Mouse (Mus musculus): Measurements from ENCODE around the gene Neurod1.

Neurod1 gene

DNA sequence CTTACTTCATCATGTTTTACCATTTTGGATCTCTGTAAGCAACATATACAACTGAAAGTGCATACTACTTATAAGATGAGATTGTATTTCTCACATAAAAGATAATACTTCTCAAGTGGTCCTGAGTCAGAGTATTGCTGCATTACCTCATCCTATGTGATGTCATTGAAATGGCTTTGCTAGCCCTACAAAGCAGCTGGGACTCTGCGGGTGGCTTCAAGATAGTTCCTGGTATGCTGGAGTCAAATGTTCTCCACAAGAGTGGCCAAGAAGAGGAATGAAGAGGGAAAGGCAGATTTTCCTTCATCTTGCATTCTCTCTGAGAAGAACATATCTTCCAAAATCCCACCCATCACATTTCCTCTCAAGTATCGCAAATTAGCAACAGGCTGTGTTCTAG, 13.2 kb downstream of the Neurod1 start:
- DNase-seq (ENCODE audit: low spot score): no peak

DNA sequence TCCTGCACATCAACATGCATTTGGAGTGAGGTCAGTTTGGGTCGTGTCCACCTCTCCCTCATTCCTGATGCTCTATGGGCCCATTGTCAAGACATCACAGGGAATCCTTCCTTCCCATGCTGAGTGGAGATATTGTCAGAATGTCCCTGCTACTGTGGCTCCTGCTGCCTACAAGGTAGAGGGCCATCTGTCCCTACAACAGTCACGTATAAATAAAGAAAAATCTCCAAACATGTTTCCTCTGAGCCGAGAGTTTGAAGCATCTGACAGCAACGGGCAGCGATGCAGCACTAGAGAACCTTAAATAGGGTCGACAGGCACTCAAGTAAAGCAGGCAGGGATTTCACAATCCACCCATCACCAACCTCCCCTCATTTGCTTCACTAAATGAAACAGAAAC, 13.6 kb downstream of the Neurod1 start:
- DNase-seq (ENCODE audit: low spot score): no peak

DNA sequence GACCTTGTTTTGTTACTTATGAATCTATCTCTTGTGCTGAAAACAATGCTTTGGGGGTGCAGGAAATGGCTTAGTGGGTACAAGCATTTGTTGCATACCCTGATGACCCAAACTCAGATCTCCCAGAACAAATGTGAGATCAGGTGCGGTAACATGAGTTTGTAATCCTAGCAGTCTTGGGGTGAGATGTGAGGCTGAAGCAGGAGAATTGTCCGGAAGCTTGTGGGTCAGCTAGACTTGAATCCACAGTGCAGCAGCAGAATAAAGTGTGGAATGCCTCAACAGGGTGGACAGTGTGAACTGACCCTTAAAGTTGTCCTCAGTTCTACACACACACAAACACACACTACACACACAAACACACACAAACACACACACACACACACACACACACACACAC, 14.3 kb downstream of the Neurod1 start:
- DNase-seq (ENCODE audit: low spot score): no peak

DNA sequence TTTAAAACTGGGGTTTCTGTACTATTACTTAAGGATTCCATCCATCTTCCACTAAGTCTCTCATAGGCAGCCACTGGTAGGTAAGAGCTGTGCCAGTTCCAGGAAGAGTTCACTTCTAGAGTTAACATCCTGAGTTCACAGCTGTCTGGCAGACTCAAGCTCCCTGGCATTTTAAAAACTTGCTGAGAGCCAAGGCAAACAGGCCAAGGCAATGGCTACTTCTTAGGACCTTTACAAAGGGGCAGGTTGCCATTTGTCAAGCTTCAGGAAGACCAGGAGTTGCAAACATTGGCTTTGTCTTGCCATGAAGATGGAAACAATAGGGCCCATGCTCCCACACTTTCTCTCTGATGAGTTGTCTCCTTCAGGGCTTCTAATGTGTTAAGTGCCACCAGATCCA, 26.5 kb downstream of the Neurod1 start:
- DNase-seq (ENCODE audit: low spot score): no peak

DNA sequence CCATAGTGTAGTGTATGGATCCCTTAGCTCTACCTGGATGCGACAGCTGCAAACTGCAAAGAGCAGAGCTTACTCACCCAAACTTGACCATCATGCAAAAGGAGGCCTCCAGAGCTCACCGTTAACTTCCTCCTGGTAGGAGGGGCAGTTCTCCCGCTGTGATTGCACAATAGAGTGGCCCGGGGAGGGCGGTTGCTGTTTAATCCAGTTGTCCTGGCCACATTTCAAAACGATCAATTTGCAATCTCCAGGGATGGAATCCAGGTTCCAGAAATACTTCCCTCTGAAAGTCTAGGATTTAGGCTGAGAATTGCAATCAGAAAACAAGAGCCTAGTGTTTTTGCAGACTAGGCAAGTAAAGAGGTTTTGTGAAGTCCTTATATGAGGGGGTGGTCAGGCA, 26.9 kb downstream of the Neurod1 start:
- DNase-seq (ENCODE audit: low spot score): no peak

DNA sequence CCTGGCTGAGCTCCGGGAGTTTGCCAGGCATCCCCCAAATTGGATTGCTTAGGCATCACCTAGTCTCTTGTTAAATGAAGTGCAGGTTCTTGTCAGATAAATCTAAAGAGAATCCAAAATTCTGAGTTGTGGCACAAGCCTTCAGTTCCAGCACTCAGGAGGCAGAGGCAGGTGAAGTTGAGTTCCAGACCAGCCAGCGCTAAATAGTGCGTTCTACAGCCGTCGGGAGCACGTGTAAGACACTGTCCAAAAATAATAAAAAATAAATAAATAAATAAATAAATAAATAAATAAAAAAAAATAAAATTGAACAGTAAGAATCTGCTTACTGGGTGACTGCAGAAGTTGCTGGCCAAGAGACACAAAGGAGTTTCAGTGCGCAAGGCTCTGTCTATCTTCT, 27.4 kb downstream of the Neurod1 start:
- DNase-seq (ENCODE audit: low spot score): no peak

DNA sequence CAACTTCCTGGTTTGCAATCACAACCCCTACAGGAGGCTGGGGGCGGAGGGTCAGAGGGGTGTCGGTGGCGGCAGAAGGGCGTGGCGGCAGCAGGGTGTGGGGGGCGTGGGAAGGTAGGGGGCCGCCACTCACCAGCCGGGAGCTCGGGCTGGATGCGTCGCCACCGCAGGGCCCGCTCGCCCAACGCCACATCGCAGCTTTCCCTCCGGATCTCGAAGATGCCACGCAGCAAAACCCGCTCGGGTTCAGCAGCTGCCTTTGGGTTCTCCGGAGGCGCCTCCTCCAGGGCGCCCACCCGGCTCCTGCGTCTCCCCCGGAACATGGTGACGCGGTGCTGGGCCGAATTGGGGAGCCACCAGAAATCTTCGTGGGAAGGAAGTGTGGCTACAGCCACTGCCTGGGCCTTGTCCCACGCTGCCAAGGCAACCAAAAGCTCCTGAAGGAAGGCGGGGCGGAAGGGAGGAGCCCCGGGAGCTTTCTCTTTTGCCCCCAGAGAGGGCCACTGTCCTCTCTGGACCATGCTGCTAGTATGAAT, 27.9 kb downstream of the Neurod1 start:
- peak; percentile 6 for DNase-seq (ENCODE audit: low spot score)

DNA sequence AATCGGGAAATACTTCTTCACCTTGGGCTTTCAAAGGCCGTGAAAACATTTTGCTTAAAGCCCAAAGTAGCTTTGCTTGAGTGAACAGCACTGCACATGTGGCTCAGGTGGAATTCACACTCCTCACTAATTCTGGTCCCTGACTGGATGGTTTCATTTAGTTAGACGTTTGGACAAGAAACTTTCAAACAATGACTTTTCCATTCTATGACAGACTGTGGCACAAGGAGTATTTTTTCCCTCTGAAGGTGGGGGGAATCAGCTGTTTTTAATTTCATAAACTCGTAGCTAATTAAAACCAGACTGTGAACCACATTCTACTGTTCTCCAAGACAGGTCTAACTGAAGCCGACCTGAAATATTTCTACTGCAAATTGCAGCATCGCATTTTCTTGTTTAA, 28.5 kb downstream of the Neurod1 start:
- DNase-seq (ENCODE audit: low spot score): no peak

DNA sequence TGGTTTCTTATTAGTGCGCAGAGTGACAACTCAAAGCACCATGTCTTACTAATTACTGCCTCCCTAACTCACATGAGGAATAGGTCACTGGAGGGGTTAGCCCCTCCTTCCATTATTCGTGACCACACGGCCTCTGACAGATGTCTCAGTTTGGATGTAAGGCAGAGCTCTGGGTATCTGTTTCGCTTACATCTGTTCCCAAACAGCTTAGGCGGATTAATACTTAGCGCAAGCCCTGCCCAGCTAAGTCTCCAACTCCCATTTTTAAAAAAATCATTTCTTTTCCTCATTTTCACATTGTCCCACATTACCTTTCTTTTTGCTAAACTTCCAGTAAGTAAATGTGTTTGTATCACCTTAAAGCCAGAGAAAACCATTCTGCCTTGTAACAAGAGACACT, 34.9 kb downstream of the Neurod1 start:
- DNase-seq (ENCODE audit: low spot score): no peak

DNA sequence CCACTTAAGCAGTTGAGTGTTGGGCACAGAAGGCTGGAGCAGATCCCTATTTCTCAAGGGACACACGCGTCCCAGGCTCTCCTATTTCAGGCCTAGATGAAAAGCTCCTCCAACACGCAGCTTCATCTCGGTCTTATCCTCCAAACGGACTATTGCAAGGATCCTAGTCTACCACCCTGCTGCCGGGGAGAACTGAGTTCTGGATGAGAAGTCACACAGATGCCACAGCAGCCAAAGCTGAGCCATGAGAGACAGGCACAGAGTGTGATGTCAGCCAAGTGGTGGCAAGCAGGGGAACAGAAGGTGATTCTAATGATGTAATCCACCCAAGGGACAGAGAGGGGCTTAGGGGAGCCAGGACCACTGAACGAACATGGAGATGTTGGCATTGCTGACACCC, 42.0 kb downstream of the Neurod1 start:
- DNase-seq (ENCODE audit: low spot score): no peak

DNA sequence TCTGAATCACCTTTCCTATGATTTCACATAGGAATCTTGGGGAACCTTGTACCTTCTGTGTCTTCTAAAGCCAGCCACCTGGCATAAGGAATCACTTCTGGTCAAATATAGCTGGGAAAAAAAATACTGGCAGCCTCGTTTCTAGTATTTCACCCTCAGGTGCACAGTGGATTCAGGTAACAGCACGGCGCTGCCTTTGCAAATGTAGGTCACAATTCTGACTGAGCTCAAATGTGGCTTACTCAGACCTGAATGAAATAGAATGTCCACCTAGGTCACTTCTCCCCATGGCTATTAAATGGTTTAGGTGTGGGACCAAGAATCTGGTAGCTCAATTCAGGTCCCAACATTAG, 45.7 kb downstream of the Neurod1 start:
- DNase-seq (ENCODE audit: low spot score): no peak

DNA sequence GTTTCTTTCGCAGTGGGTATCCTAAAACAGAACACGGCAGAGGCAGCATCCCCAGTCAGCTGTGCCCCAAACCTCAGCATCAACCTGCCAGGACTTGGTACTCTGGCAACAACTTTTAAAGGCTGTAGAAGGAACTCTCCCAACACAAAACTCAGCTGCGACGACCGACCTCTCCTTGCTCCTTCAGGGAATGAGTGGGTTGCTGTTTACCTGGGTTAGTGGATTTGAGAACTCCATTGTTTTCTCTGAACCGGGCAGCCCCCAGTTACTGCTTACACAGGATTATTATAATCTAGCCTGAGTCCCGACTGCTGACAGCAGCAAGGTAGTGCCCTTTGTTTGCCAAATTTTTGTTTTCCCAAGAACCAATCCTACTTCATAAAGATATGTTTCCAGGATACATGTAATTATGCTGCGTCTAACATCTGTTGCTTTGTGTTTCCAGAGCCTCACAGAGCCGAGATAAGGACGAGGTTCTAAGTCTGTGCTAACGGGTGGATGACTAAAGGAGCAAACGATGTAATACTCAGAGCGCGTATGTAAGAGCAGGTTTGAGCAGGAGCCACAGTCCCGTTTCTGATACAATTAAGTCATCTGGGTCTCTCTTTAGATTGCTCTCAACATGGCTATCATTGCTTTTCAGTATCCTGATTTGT, 46.2 kb downstream of the Neurod1 start:
- no peak for DNase-seq (ENCODE audit: low spot score)

DNA sequence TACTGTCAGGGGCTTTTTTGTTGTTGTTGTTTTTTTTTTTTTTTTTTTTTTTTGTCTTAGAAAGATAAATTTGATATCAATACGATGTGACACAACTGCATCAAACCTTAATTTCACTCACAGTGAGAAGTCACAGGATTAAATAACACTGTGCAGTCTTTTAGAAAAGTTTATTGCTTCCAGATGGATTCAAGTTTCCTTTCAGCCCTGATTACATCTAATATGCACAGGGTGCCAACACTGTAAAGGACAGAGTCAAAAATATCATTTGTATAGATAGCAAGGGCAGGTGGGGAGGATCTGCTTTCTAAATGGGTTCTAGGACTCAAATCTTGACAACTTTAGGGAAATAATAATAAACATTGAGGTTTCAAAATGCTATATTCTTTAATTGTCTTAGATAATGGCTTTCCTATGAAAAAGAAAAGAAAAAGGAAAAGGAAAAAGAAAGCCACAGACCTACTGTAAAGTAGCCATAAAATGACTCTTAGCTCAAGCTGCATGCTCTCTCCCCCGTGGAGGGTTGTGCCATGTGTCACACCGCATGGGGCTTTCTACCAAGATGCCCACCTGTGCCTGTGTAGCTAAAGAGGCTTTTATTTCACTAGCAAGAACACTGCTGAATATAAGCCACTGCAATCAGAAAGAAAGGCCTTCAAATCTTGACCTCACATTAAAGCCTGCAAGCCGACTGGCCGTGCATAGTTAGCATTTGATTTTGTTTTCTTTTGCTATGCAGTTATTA, 50.7 kb downstream of the Neurod1 start:
- DNase-seq (ENCODE audit: low spot score): no peak

All from ovary, postnatal 36 days (tissue).